Mouse (Mus musculus) lung, embryonic 15.5 days (tissue): ENCODE measurements around the gene Chadl. TPM values are rescaled to one million over a fixed set of nuclear protein-coding genes. Genes with fewer than 3 reads are reported as not detected.

Experiments
- ATAC-seq: fragments of 200-750 bp; cut with Nextera tagmentation; 2 replicates; pipeline ENCODE4 v1.8.0; 2017; ENCODE audit warnings: moderate number of reproducible peaks, borderline replicate concordance; ENCODE audit not compliant: low FRiP score, low TSS enrichment; ENCODE audit errors: extremely low read depth
- H3K27ac ChIP-seq: fragments of 300-500 bp; sonication (generic); 2 replicates; pipeline ENCODE4 v1.5.1; 2015; ENCODE audit warnings: moderate library complexity, mild to moderate bottlenecking, inconsistent platforms
- H3K27me3 ChIP-seq: fragments of 300-500 bp; sonication (generic); 2 replicates; pipeline ENCODE4 v1.6.1; 2015; ENCODE audit warnings: inconsistent platforms
- H3K36me3 ChIP-seq: fragments of 300-500 bp; sonication (generic); 2 replicates; pipeline ENCODE4 v1.6.1; 2015; ENCODE audit warnings: inconsistent platforms
- H3K4me1 ChIP-seq: fragments of 300-500 bp; sonication (generic); 2 replicates; pipeline ENCODE4 v1.6.1; 2015; ENCODE audit warnings: inconsistent platforms
- H3K4me2 ChIP-seq: fragments of 300-500 bp; sonication (generic); 2 replicates; pipeline ENCODE4 v1.6.1; 2015; ENCODE audit warnings: inconsistent platforms, mild to moderate bottlenecking, moderate library complexity
- H3K4me3 ChIP-seq: fragments of 300-500 bp; sonication (generic); 2 replicates; pipeline ENCODE4 v1.5.1; 2015; ENCODE audit warnings: mild to moderate bottlenecking, inconsistent platforms
- H3K9ac ChIP-seq: fragments of 300-500 bp; sonication (generic); 2 replicates; pipeline ENCODE4 v1.6.1; 2015; ENCODE audit warnings: inconsistent platforms
- H3K9me3 ChIP-seq: fragments of 300-500 bp; sonication (generic); 2 replicates; pipeline ENCODE4 v1.6.1; 2016; ENCODE audit warnings: inconsistent platforms
- WGBS: fragments of 180-500 bp; shearing (Covaris S2); methylation state at CpG from one replicate; pipeline ENCODE4 v1.1.7; 2015; 5-methylcytosine and 5-hydroxymethylcytosine counted together
- polyA plus RNA-seq: library from polyadenylated mRNA; unstranded; fragments of >200 nt; fragmentation: Nextera tagmentation; extraction: Ambion mirVana; gene quantifications from 2 replicates; pipeline ENCODE4 v1.2.1, GENCODE M21; 2015

The Chadl gene
- polyA plus RNA-seq, 1 experiment from 2014 or later: 5.8 TPM

DNA sequence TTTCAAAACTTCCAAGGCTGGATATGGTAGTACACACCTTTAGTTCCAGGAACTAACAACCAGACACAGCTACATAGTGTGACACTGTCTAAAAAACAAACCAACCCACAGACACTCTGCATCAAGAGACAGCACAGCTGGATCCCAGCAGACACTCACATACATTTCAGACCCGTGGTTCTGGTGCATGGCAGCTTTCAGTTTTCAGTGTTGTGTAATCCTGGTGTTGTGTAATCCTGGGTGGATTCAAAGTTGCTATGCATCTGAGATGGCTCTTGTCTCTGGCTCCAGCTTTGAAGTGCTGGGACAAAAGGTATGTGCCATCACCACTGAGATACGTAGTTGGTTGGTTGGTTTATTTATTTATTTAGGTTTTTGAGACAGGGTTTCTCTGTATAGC is 1.4 kb upstream of the Chadl start:
- WGBS: 42% methylated on average over 2 of the region's 2 CpGs
- Histone ChIP-seq H3K36me3 (peaks cover 5% of the 10 kb centered on the region), H3K4me1 (peaks cover 15% of the 10 kb centered on the region), H3K27ac (no peak overlapping the region), H3K27me3 (peaks cover 26% of the 10 kb centered on the region), H3K4me3 (no peak overlapping the region), H3K9me3 (no peaks in the 10 kb centered on the region), H3K4me2 (no peak overlapping the region), H3K9ac (no peak overlapping the region)
- ATAC-seq: no peak

DNA sequence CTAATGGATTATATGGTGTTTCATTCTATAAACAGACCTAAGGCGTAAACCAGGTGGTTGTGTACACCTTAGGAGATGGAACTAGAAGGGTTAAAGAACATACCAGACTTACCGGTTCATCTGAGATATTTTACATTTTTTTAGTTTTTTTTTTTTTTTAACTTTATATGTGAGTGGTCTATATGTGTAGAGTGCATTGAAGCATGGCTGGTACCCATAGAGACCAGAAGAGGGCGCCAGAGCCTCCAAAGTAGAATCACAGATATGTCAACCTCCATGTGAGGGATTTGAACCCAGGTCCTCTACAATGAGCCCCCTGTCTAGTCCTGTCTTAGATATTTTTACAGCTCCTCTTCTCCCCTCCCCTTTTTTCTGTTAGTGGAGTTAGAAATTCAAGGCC is 760 bp upstream of the Chadl start:
- Histone ChIP-seq H3K27me3 (peaks cover 33% of the 10 kb centered on the region), H3K4me1 (peaks cover 20% of the 10 kb centered on the region), H3K9ac (no peak overlapping the region), H3K27ac (no peak overlapping the region), H3K4me2 (no peak overlapping the region), H3K4me3 (no peak overlapping the region), H3K9me3 (no peaks in the 10 kb centered on the region), H3K36me3 (no peaks in the 10 kb centered on the region)
- 36% methylated on average over 3 of the region's 3 CpGs for WGBS
- ATAC-seq: no peak

DNA sequence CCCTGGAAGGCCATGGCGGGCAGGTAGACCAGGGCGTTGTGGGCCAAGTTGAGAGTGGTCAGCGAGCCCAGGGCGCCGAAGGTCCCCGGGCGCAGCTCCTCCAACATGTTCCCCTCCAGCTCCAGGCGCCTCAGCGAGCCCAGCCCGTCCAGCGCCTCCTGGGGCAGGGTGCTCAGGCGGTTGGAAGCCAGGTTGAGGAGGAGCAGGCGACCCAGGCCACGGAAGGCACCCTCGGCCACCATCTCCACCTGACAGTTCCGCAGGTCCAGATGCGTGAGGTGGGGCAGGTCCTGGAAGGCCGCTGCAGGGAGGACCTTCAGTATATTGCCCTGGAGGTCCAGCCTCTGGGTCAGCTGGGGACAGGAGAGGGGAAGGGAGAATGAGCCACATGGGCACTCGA is 2.2 kb downstream of the Chadl start:
- H3K4me1 ChIP-seq: peaks cover 20% of the 10 kb centered on the region
- H3K36me3 ChIP-seq: no peaks in the 10 kb centered on the region
- peaks cover 48% of the 10 kb centered on the region for H3K27me3 ChIP-seq
- peak overlapping the region; percentile 51 for H3K4me3 ChIP-seq
- H3K27ac ChIP-seq: no peak overlapping the region
- peak overlapping the region; percentile 91 for H3K4me2 ChIP-seq
- H3K9me3 ChIP-seq: no peaks in the 10 kb centered on the region
- H3K9ac ChIP-seq: peak overlapping the region; percentile 42
- ATAC-seq: no peak
- 24% methylated on average over 19 of the region's 19 CpGs for WGBS

DNA sequence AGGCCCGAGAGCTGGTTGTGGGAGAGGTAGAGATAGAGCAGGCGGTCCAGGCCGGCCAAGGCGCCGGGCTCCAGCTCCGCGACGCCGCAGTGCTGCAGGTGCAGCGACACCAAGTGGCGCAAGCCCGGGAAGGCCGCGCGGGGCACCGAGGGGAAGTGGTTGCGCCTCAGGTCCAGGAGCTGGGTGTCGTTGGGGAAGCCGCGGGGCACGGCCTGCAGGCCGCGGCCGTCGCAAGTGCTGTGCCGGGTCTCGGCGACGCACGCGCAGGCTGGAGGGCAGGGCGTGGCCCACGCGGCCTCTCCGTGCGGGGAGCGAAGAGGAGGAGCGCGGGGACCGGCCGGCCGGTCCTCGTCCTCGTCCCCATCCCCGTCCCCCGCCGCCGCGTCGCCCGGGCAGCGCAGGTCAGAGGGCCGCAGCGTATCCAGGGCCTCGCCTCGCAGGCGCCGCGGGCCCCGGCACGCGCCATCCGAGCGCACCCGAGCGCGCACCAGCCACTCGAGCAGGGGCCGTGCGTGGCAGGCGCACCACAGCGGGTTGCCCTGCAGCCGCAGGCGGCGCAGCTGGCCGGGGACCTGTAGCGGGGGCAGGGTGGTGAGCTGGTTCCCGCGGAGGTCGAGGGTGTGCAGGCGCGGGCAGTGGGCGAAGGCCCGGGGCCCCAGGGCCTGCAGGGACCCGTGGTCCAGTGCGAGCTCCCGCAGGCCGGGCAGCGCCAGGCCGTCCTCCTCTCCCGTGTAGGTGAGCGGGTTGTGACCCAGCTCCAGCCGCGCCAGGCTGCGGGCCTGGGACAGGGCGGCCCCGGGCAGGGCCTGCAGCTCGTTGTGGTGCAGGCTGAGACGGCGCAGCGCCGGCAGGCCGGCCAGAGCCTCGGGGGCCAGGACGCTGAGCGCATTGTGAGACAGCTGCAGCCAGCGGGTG is 2.9 kb downstream of the Chadl start:
- Histone ChIP-seq H3K4me1 (peaks cover 20% of the 10 kb centered on the region), H3K4me3 (peak overlapping the region; percentile 51), H3K36me3 (no peaks in the 10 kb centered on the region), H3K9me3 (no peaks in the 10 kb centered on the region), H3K4me2 (peak overlapping the region; percentile 91), H3K27me3 (peaks cover 48% of the 10 kb centered on the region), H3K27ac (peak overlapping the region; percentile 35; the same call in 1 of the 2 replicates), H3K9ac (peak overlapping the region; percentile 42)
- peak; percentile 72 for ATAC-seq
- WGBS: under 1% methylated on average over 102 of the region's 107 CpGs

DNA sequence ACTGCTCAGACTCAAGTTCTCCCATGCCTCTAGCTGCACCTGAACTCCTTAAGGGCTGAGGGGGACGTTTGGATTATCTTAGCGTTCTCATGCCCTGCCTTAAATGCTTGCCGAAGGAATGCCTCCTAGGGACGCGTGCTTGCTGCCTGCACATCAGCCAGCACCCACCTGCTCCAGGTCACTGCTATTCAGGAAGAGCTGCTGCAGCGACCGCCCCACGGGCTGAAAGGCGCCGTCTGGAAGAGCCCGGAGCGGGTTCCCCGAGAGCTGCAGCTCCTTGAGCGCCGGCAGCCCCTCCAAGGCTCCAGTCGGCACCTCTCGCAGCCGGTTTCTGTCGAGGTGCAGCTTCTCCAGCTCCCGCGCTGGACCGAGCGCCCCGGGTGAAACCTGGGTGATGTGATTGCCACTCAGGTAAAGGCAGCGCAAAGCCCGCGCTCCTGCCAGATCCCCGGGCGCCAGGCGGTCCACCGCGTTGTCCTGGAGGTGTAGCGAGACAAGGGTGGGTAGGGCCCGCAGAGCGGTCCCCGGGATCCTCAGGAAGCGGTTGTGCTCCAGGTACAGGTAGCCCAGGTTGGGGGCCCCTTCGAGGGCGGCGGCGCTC is 3.6 kb downstream of the Chadl start:
- peaks cover 20% of the 10 kb centered on the region for H3K4me1 ChIP-seq
- H3K9me3 ChIP-seq: no peaks in the 10 kb centered on the region
- no peaks in the 10 kb centered on the region for H3K36me3 ChIP-seq
- H3K27ac ChIP-seq: peak overlapping the region; percentile 35; the same call in 1 of the 2 replicates
- peak overlapping the region; percentile 91 for H3K4me2 ChIP-seq
- peak overlapping the region; percentile 42 for H3K9ac ChIP-seq
- WGBS: 4% methylated on average over 41 of the region's 41 CpGs
- ATAC-seq: 0 out of 2 replicates have a peak, but pooled peaks have one; percentile 8
- peaks cover 48% of the 10 kb centered on the region for H3K27me3 ChIP-seq
- H3K4me3 ChIP-seq: peak overlapping the region; percentile 51

DNA sequence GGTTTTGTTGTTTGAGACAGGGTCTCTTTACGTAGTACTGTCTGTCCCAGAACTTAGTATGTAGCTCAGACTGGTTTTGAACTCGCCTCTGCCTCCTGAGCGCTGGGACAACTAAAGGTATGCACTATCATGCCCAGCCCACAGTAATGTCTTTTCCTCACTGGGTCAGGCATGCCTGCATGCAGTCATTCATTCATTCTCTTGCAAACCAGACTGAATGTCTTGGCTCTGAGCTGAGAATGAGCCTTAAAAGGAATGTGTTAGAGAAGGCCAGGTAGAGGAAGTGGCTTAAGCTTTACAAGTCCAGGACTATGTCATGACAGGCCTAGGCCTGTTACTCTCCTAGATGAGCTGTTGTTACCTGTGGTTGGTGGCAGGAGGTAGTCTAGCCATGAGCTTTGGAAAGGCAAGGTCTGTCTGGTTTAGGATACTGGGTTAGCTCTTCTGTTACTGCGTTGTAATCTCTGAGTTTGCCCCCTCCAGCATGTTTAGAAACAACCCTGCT is 16.7 kb downstream of the Chadl start:
- no peaks in the 10 kb centered on the region for H3K4me1 ChIP-seq
- no peak overlapping the region for H3K27ac ChIP-seq
- no peaks in the 10 kb centered on the region for H3K9me3 ChIP-seq
- WGBS: 94% methylated on average over 4 of the region's 4 CpGs
- H3K9ac ChIP-seq: no peak overlapping the region
- H3K4me3 ChIP-seq: no peak overlapping the region
- H3K36me3 ChIP-seq: peaks cover 32% of the 10 kb centered on the region
- H3K4me2 ChIP-seq: no peak overlapping the region
- ATAC-seq: no peak
- no peaks in the 10 kb centered on the region for H3K27me3 ChIP-seq

DNA sequence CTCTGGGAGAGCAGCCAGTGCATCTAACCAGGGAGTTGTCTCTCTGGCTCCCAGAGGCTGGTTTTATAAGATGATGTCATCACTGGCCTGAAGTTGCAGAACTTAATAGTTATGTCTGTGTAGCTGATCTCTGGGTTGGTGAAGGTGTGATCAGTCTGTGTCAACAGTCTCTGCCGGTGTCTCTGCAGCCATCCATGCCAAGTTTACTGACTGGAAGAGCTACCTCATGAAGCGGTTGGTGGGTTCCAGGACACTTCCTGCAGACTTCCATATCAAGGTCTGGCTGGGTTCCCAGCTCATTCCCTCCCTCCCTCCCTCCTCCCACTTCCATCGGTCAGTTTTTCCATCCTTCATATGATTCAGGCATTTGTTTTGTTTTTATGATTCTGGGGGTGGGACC is 20.4 kb downstream of the Chadl start:
- no peak for ATAC-seq
- Histone ChIP-seq H3K27me3 (no peaks in the 10 kb centered on the region), H3K9ac (no peak overlapping the region), H3K9me3 (no peaks in the 10 kb centered on the region), H3K36me3 (peaks cover 9% of the 10 kb centered on the region; the same call in 1 of the 2 replicates), H3K4me3 (no peak overlapping the region), H3K4me1 (no peaks in the 10 kb centered on the region), H3K4me2 (no peak overlapping the region), H3K27ac (no peak overlapping the region)
- 57% methylated on average over 3 of the region's 3 CpGs for WGBS

DNA sequence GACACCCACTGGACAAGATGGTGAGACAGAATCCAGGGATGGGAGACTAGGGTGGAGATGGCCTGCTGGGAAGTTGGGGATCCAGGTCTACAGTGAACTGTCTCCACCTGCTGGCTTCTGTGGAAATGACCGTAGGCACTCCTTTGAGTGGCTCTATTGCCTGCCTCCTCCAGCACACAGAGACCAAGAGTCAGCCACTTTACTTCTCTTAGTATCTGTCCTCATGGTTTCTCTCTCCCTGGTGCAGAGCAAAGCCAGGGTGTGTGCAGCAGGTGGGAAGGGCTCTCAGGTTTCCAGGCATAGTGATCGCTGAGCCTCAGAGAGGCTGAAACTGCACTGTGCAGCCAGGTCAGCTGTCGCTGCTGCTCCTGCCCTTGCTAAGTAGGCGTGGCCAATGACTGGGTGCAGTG is 26.9 kb downstream of the Chadl start:
- Histone ChIP-seq H3K4me3 (no peak overlapping the region), H3K27me3 (no peaks in the 10 kb centered on the region), H3K9ac (no peak overlapping the region), H3K36me3 (peaks cover 24% of the 10 kb centered on the region), H3K9me3 (no peaks in the 10 kb centered on the region), H3K4me1 (peaks cover under 1% of the 10 kb centered on the region), H3K27ac (no peak overlapping the region), H3K4me2 (no peak overlapping the region)
- ATAC-seq: no peak
- WGBS: 70% methylated on average over 4 of the region's 4 CpGs

DNA sequence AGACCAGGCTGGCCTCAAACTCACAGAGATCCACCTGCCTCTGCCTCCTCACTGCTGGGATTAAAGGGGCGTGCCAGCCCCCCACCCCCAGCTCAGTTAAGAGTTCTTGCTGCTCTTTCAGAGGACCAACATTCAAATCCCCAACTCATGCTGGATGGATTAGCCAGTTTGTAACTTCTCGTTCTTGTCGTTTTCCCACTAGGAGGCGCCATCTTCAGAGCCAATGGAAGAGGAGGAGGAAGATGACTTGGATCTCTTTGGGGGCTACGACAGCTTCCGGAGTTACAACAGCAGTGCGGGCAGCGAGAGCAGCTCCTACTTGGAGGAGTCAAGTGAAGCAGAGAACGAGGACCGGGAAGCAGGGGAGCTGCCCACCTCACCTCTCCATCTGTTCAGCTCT is 30.1 kb downstream of the Chadl start:
- peaks cover 22% of the 10 kb centered on the region for H3K36me3 ChIP-seq
- peaks cover 8% of the 10 kb centered on the region for H3K4me1 ChIP-seq
- no peaks in the 10 kb centered on the region for H3K9me3 ChIP-seq
- H3K4me3 ChIP-seq: no peak overlapping the region
- no peak for ATAC-seq
- H3K9ac ChIP-seq: no peak overlapping the region
- H3K4me2 ChIP-seq: no peak overlapping the region
- no peaks in the 10 kb centered on the region for H3K27me3 ChIP-seq
- H3K27ac ChIP-seq: no peak overlapping the region
- WGBS: 87% methylated on average over 10 of the region's 10 CpGs

DNA sequence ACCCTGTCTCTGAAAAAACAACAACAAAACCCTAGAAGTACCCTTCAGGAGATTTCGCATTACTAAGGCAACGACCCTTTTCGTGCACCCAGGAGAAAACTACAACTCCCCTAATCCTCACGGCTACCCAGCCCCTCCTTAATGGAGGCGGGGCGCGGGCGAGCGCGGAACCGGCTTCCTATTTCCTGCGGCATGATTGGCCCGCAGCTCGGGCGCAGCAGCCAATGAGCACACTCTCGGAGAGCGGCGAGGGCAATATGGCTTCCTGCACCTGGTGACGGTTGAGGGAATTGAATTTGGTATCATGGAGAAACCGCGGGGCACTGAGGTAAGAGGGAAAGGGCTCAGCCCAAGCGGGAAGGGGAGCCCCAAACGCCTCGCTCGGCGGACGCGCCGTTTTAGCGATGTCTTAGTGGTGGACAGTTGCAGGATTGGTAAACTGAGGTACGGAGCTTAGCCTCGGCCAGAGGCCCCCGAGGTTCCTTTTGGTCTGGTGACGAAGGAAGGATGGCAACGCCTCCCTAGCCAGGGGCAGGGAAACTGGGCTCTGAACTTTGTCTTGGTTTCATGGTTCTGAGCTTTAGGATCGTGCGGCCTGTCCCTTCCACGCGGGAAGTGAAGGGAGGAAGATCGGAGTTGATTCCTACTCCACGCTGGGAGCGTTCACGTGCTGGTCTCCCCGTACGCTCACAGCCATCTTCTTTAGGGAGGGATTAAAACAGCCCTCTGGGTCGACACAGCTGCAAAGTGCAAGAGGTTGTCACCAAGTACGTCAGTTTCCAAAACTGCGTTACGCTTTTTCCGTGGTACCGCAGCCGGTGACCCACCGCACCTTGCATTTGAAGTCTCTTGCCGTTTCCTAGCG is 33.2 kb downstream of the Chadl start, which contains the start of gene L3mbtl2:
Gene L3mbtl2, plus strand, starts transcription at position 193 of the 865 bp plus-strand sequence.
- 0 out of 2 replicates have a peak within 1 kb of the TSS, but pooled peaks have one; percentile 34 for H3K27ac ChIP-seq
- H3K4me2 ChIP-seq: peak within 1 kb of the TSS; percentile 80
- H3K9me3 ChIP-seq: no peaks in the 10 kb centered on the region
- H3K4me1 ChIP-seq: peaks cover 8% of the 10 kb centered on the region
- ATAC-seq: peak; percentile 98
- H3K36me3 ChIP-seq: peaks cover 6% of the 10 kb centered on the region
- peak within 1 kb of the TSS; percentile 68 for H3K9ac ChIP-seq
- no peaks in the 10 kb centered on the region for H3K27me3 ChIP-seq
- under 1% methylated on average over 55 of the region's 55 CpGs for WGBS
- H3K4me3 ChIP-seq: peak within 1 kb of the TSS; percentile 87

DNA sequence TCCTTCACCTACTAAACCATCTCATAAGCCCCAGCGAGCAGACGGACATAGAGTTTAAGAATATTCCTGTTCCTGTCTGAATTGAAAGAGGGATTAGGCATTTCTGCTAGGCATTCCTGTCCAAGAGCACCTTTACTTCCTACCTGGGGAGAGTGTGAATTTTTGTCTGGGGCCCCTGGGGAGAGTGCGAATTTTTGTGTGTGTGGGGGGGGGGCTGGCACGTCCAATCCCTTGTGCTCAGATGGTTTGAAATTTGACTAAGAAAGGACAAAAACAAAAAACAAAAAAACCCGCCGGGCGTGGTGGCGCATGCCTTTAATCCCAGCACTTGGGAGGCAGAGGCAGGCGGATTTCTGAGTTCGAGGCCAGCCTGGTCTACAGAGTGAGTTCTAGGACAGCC is 33.8 kb downstream of the Chadl start:
- Histone ChIP-seq H3K9me3 (no peaks in the 10 kb centered on the region), H3K4me3 (peak overlapping the region; percentile 87), H3K4me2 (peak overlapping the region; percentile 80), H3K4me1 (peaks cover 8% of the 10 kb centered on the region), H3K27ac (no peak overlapping the region), H3K9ac (no peak overlapping the region), H3K36me3 (no peaks in the 10 kb centered on the region), H3K27me3 (no peaks in the 10 kb centered on the region)
- 67% methylated on average over 10 of the region's 10 CpGs for WGBS
- no peak for ATAC-seq
